Mouse (Mus musculus) hindbrain, embryonic 10.5 days (tissue): ENCODE measurements around the gene Skil. TPM values are rescaled to one million over a fixed set of nuclear protein-coding genes. Genes with fewer than 3 reads are reported as not detected.

Experiments
- DNase-seq: peaks from one replicate; pipeline ENCODE4 v3.0.0-alpha.2; 2017; ENCODE audit warnings: low spot score
- H3K27ac ChIP-seq: fragments of 300-500 bp; sonication (generic); 2 replicates; pipeline ENCODE4 v1.5.1; 2016; ENCODE audit warnings: mild to moderate bottlenecking, moderate library complexity
- H3K27me3 ChIP-seq: fragments of 300-500 bp; sonication (generic); 2 replicates; pipeline ENCODE4 v1.6.1; 2016; ENCODE audit warnings: mild to moderate bottlenecking; ENCODE audit not compliant: poor library complexity, insufficient read depth, severe bottlenecking
- H3K36me3 ChIP-seq: fragments of 300-500 bp; sonication (generic); 2 replicates; pipeline ENCODE4 v1.6.1; 2016; ENCODE audit warnings: mild to moderate bottlenecking, moderate library complexity
- H3K4me1 ChIP-seq: fragments of 300-500 bp; sonication (generic); replicated peaks from 2 replicates; pipeline ENCODE4 v1.6.1; 2016; ENCODE audit warnings: mild to moderate bottlenecking
- H3K4me3 ChIP-seq: fragments of 300-500 bp; sonication (generic); 2 replicates; pipeline ENCODE4 v1.5.1; 2016; ENCODE audit warnings: mild to moderate bottlenecking, moderate library complexity
- H3K9me3 ChIP-seq: fragments of 300-500 bp; sonication (generic); 2 replicates; pipeline ENCODE4 v1.6.1; 2016; ENCODE audit warnings: mild to moderate bottlenecking, moderate library complexity
- WGBS: fragments of 180-500 bp; shearing (Covaris S2); methylation state at CpG from one replicate; pipeline ENCODE4 v1.1.7; 2016; 5-methylcytosine and 5-hydroxymethylcytosine counted together
- polyA plus RNA-seq: library from polyadenylated mRNA; unstranded; fragments of >200 nt; fragmentation: Nextera tagmentation; extraction: Ambion mirVana; gene quantifications from 2 replicates; pipeline ENCODE4 v1.2.1, GENCODE M21; 2016

The Skil gene
- polyA plus RNA-seq, 1 experiment from 2014 or later = 37.3 TPM

DNA sequence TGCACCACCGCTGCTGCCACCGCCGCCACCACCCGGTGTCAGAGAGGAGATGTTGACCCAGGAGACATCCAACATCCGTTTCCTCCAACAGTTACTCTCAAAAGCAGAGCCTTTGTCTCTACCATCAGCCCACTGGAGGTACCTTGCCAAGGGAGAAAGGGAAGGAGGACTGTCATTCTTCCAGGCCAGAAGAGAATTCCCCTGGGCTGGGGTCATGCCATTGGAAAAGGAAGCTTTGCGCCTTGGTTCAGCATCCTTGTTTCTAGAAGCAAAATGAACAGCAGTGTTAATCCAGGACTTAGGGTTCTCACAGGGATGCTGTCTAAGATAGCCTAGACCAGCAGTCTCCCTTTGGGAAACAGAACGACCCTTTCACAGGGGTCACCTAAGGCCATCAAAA, 32.5 kb upstream of the Skil start:
- no peaks in the 10 kb centered on the region for H3K27me3 ChIP-seq
- no peak for DNase-seq
- peaks cover 12% of the 10 kb centered on the region for H3K4me1 ChIP-seq
- 91% methylated on average over 7 of the region's 7 CpGs for WGBS
- no peaks in the 10 kb centered on the region for H3K36me3 ChIP-seq
- no peak overlapping the region for H3K27ac ChIP-seq
- no peaks in the 10 kb centered on the region for H3K9me3 ChIP-seq
- no peak overlapping the region for H3K4me3 ChIP-seq

DNA sequence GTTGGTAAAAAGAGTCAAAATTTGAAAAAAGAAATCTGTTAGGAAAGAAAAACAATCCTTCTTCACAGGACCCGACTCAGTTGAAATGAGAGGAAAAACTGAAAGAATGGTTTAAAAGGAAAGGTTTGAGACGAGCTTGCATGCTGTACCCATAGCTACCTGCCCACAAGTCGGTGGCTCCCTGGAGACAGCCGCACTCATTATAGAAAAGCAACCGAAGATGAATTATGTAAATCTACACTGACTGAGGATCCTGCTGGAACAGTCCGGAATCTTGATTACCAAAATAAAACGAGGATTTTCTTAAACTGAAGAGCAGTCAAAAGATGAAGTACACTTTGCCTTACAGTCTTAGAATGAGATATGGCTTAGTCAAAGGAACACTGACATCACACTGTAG, 26.4 kb upstream of the Skil start:
- WGBS = 92% methylated on average over 7 of the region's 7 CpGs
- H3K9me3 ChIP-seq = no peaks in the 10 kb centered on the region

DNA sequence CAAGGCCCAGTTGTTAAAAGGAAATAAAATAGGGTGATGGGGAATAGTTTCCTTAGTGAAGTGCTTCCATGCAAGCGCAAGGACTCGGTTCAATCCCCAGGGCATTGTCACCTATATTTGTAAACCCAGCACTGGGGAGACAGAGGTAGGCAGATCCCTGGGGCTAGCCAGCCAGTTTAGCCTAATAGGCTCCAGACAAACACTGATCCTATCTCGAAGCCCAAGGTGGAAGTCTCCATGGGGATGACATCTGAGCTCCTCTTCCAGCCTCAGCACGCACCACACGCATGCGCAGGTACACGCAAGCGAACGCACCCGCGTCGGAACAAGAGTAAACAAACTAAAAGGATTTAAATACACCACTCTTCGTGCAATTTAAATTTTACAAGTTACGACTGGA, 23.1 kb upstream of the Skil start:
- H3K4me3 ChIP-seq = no peak overlapping the region
- H3K36me3 ChIP-seq = no peaks in the 10 kb centered on the region
- H3K4me1 ChIP-seq = no peaks in the 10 kb centered on the region
- H3K27ac ChIP-seq = no peak overlapping the region
- H3K27me3 ChIP-seq = no peaks in the 10 kb centered on the region
- 92% methylated on average over 14 of the region's 14 CpGs for WGBS
- H3K9me3 ChIP-seq = no peaks in the 10 kb centered on the region
- no peak for DNase-seq

More for the DNA sequence above, 26.4 kb upstream of the Skil start:
- no peak overlapping the region for H3K4me3 ChIP-seq
- no peaks in the 10 kb centered on the region for H3K4me1 ChIP-seq
- no peak for DNase-seq
- no peak overlapping the region for H3K27ac ChIP-seq
- no peaks in the 10 kb centered on the region for H3K36me3 ChIP-seq
- H3K27me3 ChIP-seq = no peaks in the 10 kb centered on the region

DNA sequence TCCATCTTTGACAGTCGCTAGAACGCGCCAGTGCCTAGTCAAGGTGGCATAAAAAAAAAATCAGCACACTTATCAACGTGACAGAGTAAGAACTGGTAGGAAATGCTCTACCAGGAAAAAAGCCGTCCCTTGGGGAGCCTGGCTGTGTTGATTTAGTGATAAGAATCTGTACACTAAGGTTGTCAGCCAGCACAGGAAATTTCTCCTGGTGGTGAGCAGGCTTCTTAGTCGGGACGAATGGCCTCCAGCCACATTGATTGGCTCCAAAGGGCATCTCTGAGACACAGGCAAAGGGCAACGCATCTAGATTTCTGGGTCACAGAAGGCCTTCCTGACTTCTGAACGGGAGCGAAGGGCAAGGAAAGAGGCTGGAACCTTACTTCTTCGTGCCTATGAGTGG, 19.1 kb upstream of the Skil start:
- H3K9me3 ChIP-seq = no peaks in the 10 kb centered on the region
- no peaks in the 10 kb centered on the region for H3K36me3 ChIP-seq
- H3K4me1 ChIP-seq = no peaks in the 10 kb centered on the region
- H3K27ac ChIP-seq = no peak overlapping the region
- no peak for DNase-seq
- H3K4me3 ChIP-seq = no peak overlapping the region
- no peaks in the 10 kb centered on the region for H3K27me3 ChIP-seq
- WGBS = 72% methylated on average over 11 of the region's 11 CpGs

DNA sequence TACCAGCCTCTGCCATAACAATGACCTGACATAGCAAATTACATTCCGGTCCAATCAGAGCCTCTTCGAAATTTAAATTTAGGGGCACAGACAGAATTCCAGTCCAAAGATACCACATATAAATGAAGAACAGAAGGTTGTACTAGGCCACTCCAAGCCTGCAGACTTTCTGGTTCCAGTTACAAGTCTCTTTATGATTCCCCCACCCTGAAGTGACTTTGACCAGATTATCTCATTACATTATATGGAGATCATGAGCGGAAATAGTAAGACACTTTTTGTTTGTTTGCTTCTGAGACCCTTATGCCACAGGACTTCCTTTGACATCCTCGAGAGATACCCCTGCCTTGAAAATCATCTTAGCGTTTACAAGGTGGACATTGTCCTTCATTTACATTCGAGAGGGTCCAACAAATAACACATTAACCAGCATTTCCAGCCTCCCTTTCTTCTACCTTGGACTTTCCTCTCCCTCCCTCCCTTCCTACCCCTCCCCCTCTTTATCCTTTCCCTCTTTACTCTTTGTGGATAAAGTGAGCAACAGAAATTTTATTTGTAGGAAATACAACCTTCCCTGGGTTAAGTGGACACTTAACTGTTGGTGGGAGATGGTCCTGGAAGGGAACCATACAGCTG, 17.7 kb upstream of the Skil start:
- no peak overlapping the region for H3K4me3 ChIP-seq
- H3K4me1 ChIP-seq = no peaks in the 10 kb centered on the region
- H3K36me3 ChIP-seq = no peaks in the 10 kb centered on the region
- no peak overlapping the region for H3K27ac ChIP-seq
- DNase-seq = no peak
- no peaks in the 10 kb centered on the region for H3K27me3 ChIP-seq
- 84% methylated on average over 6 of the region's 6 CpGs for WGBS
- no peaks in the 10 kb centered on the region for H3K9me3 ChIP-seq

DNA sequence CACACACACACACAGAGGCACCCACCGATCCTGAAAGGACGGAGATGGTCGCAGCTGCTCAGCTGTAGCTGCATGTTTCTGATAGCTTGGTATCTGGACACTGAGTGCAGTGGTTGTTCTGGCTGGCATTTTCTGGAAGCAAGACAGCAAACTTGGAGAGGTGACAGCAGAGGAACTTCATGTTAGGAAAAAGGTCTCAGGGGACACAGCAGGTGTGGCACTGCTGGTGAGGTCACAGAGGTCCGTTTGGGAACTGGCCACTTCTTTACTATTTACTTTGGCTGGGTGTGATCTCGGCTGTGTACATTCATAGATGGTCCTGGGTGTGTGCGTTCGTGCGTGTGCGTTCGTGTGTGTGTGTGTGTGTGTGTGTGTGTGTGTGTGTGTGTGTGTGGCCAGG, 15.4 kb upstream of the Skil start:
- no peak overlapping the region for H3K4me3 ChIP-seq
- no peak overlapping the region for H3K27ac ChIP-seq
- WGBS = 86% methylated on average over 10 of the region's 10 CpGs
- DNase-seq = no peak
- H3K36me3 ChIP-seq = no peaks in the 10 kb centered on the region
- H3K9me3 ChIP-seq = no peaks in the 10 kb centered on the region
- peaks cover 4% of the 10 kb centered on the region for H3K4me1 ChIP-seq
- no peaks in the 10 kb centered on the region for H3K27me3 ChIP-seq

DNA sequence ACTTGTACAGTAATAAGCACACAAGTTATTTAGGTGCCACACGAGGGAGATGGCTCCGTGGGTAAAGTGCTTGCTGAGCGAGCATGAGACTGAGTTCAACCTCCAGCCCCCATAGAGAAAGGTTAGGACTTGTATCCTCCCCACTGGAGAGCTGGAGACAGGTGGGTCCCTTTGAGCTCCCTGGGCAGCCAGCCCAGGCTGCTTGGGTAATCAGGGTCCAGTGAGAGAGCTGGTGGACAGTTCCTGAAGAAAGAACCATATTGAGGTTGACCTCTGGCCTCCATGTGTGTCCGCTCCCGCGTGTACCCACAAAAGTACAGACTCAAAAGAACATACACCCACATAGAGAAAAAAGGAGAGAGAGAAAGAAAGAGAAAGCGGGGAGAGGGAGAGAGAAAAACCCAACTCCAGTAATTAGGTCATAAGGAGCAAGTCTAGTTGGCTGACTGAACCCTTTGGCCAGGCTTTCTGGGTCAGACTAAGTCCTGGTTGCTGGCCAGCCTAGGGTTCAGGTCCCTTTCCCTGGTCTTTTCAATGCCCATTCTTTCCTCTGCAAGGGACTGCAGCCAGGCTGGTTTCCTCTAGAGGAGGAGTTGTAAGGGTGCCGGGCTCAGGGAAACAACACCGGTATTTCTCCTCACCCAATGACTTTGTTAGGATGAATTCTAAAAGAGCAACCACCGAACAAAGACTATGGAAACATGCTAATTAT, 13.9 kb upstream of the Skil start:
- no peak for DNase-seq
- WGBS = 88% methylated on average over 10 of the region's 10 CpGs
- H3K36me3 ChIP-seq = no peaks in the 10 kb centered on the region

DNA sequence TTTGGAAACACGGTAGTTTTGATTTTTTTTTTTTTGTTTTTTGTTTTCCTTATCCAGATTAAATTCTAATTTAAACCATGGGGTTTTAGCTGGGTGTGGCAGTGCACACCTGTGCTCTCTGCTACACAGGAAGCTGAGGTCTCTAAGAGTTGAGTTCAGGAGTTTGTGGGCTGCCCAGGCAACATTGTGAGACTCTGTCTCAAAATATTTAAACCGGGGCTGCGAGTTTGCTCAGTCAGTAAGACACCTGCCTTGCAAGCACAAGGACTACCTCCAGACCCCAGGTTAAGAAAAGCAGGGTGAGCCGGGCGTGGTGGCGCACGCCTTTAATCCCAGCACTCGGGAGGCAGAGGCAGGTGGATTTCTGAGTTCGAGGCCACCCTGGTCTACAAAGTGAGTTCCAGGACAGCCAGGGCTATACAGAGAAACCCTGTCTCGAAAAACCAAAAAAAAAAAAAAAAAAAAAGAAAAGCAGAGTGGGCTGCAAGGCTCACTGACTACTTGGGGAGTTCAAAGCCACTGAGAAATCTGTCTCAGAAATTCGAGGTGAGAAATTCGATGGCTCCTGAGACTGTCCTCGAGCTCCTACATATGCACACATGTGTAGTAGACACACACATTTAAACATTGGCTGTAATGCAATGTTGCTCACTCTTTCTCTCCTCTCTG, 11.9 kb upstream of the Skil start:
- no peaks in the 10 kb centered on the region for H3K36me3 ChIP-seq
- H3K4me3 ChIP-seq = no peak overlapping the region
- no peak overlapping the region for H3K27ac ChIP-seq
- no peak for DNase-seq
- WGBS = 91% methylated on average over 12 of the region's 13 CpGs
- no peaks in the 10 kb centered on the region for H3K27me3 ChIP-seq
- no peaks in the 10 kb centered on the region for H3K9me3 ChIP-seq
- peaks cover 10% of the 10 kb centered on the region for H3K4me1 ChIP-seq

More for the DNA sequence above, 13.9 kb upstream of the Skil start:
- Histone ChIP-seq H3K27ac (0 out of 2 replicates have a peak overlapping the region, but pooled peaks have one; percentile 24), H3K4me1 (peaks cover 4% of the 10 kb centered on the region), H3K9me3 (no peaks in the 10 kb centered on the region), H3K4me3 (no peak overlapping the region), H3K27me3 (no peaks in the 10 kb centered on the region)

DNA sequence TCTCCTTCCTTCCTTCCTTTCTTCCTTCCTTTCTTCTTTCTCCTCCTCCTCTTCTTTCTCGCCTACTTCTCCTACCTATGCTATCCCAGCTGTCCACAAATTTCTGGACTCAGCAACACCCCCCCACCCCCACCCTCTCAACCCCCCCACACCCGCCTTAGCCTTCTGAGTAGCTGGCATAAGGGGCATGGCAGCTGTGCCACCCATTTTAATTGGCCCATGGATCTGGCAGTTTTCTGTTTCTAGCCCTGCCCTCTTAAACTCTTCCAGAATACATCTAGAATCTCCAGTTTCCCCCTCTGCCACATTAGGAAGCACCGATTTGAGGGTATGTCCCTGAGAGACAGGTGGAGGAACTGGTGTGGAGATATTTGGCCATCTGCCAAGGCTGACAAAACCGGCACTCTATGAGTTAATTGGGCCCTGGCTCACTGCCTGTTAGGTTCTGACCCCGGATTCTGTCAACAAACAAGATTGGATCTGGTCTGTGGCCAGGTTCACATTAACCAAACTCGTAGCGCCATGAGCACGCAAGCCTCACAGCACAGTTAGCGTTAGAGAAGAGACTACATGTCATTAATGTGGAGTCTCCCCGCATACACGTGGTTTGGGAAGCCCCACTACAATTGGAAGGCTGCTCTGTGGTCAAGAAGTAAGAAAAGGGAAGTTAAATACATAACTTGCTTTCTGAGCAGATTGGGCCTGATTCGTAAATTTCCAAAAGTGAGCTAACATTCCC, 11.2 kb upstream of the Skil start:
- H3K27ac ChIP-seq = 0 out of 2 replicates have a peak overlapping the region, but pooled peaks have one; percentile 16

DNA sequence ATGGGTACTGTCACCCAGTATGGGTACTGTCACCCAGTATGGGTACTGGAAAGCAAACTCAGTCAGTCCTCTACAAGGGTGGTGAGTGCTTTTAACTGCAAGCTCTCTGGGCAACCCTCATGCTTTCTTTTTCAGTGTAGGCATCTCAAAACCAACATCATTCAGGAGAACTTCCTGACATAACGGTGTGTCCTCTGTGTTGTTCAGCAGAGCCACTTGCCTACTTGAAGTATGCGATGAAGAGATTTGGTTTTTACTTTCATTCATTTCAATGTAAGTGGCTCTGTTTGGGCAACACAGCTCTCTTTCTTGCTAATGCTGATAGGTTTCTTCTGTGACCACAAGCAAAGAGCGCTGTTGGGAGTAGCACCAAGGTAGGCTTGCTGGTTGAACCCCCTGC, 9.9 kb upstream of the Skil start:
- no peak for DNase-seq
- Histone ChIP-seq H3K36me3 (no peaks in the 10 kb centered on the region), H3K27me3 (no peaks in the 10 kb centered on the region), H3K27ac (no peak overlapping the region), H3K9me3 (no peaks in the 10 kb centered on the region), H3K4me1 (peaks cover 20% of the 10 kb centered on the region), H3K4me3 (no peak overlapping the region)
- 90% methylated on average over 3 of the region's 3 CpGs for WGBS

More for the DNA sequence above, 11.2 kb upstream of the Skil start:
- Histone ChIP-seq H3K4me3 (no peak overlapping the region), H3K4me1 (peaks cover 11% of the 10 kb centered on the region), H3K9me3 (no peaks in the 10 kb centered on the region), H3K36me3 (no peaks in the 10 kb centered on the region), H3K27me3 (no peaks in the 10 kb centered on the region)
- WGBS = 72% methylated on average over 12 of the region's 12 CpGs
- DNase-seq = no peak

DNA sequence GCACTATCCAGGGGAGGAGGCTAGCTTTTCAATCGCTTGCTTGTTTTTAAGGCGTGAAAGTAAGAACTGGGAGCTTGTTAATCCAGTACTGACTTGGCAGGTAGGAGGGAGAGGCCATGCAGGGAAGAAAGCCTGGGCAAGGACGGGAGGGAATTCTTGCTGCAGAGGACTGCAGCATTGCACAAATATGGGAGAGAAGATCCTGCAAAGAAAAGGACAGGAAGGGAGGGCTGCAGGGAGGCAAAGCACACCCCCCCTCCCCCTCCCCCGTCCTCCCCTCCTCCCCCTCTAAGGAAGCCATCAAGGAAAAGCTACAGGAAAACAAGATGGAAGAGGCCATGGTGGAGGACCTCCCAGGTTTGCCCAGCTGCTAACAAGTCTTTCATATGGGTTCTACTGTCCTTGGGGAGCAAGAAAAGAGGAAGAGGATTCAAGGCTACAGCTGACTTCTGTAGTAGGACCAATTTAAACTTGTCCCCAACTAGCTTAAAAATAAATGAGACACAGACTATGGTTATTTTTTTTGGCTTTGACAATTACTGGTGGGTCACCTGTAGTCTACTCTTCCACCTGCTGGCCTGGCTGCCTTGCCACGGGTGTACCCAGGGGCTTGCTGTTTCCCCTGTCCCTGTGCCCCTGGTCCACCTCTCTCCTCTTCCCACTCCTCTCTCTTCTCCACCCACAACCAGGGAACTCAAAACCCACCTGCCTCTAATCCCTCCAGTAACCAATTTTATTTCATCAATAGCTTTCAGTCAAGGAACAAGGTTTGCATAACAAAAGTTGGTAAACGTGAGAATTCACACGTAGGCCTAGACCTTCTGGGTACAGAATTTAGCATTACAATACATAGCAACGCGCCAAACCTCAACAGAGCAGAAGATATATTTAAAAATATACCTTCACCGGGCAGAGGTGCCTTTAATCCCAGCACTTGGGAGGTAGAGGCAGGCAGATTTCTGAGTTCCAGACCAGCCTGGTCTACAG, 5.8 kb upstream of the Skil start:
- H3K36me3 ChIP-seq = no peaks in the 10 kb centered on the region
- 37% methylated on average over 10 of the region's 10 CpGs for WGBS

DNA sequence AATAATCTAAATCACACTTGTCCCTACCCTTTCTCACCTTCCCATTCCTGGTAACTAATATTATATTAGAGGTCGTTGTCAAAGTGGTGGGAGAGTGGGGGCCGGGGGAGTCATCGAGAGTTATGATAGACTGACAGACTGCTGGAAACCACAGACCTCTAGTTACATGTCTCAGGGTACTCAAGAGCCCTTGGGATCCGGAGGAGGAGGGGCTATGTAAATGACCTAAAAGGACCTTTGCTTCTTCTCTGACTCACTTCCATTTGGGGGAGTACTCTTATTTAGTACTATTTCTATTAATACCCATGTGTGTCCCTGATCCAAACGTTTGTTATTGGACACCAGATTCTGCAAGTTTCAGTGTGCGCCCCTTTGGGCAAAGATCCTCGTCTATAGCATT, 4.9 kb upstream of the Skil start:
- H3K9me3 ChIP-seq = no peaks in the 10 kb centered on the region
- DNase-seq = no peak
- peaks cover 39% of the 10 kb centered on the region for H3K4me1 ChIP-seq
- no peaks in the 10 kb centered on the region for H3K36me3 ChIP-seq
- H3K4me3 ChIP-seq = no peak overlapping the region
- H3K27ac ChIP-seq = no peak overlapping the region
- H3K27me3 ChIP-seq = 0 out of 2 replicates have a peak, but pooled peaks cover 10% of the 10 kb centered on the region
- WGBS = 70% methylated on average over 7 of the region's 7 CpGs

More for the DNA sequence above, 5.8 kb upstream of the Skil start:
- H3K27me3 ChIP-seq = 0 out of 2 replicates have a peak, but pooled peaks cover 10% of the 10 kb centered on the region
- peaks cover 39% of the 10 kb centered on the region for H3K4me1 ChIP-seq
- no peak overlapping the region for H3K4me3 ChIP-seq
- DNase-seq = no peak
- no peaks in the 10 kb centered on the region for H3K9me3 ChIP-seq
- H3K27ac ChIP-seq = no peak overlapping the region
